Mouse (Mus musculus) liver, adult 2 months (tissue): ENCODE measurements at regions not wholly inside any gene's neighbourhood (a gene's known extent, or its start where the extent isn't known, plus 50 kb on each side); places are given as distances from the start of the nearest gene placed in this dataset.

ENCODE experiments used
- CTCF ChIP-seq: fragments of 200-500 bp; IDR thresholded peaks from 2 replicates; pipeline ENCODE4 v1.5.1; 2011; ENCODE audit warnings: low read depth, low read length, control low read depth
- POLR2A ChIP-seq: fragments of 200-500 bp; IDR thresholded peaks from 2 replicates; pipeline ENCODE4 v1.6.1; 2011; ENCODE audit warnings: low read length, control low read depth; ENCODE audit not compliant: insufficient read depth; ENCODE audit errors: extremely low read depth

DNA sequence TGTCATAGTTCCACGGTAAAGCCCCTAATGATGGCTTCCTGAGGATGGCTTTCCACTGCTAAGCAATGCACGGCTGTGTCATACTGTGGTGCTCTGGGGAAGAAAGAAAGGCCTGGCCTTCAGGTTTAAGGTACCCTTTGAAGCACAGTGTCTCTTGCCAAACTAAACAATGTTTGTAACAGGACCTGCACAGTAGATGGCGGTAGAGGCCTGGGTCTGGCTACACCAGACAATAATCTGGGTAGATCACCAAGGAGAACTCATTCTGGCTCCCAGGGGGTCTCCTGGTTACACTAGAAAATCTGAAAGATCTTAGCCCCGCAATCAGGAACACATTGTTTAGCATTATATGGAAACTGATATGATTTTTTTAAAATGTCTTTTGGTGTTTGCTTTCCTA, 276.4 kb downstream of the Drd1 start:
- no peak for TF ChIP-seq POLR2A
- TF ChIP-seq CTCF, result peak; percentile 11; the same call in 1 of the 2 replicates
